Mouse (Mus musculus): Measurements from ENCODE around the gene Chsy1. TPM values are rescaled to one million over a fixed set of nuclear protein-coding genes. Genes with fewer than 3 reads are reported as not detected.

Gene Chsy1
- polyA plus RNA-seq, 1 experiment from 2014 or later: 34.4 TPM

DNA sequence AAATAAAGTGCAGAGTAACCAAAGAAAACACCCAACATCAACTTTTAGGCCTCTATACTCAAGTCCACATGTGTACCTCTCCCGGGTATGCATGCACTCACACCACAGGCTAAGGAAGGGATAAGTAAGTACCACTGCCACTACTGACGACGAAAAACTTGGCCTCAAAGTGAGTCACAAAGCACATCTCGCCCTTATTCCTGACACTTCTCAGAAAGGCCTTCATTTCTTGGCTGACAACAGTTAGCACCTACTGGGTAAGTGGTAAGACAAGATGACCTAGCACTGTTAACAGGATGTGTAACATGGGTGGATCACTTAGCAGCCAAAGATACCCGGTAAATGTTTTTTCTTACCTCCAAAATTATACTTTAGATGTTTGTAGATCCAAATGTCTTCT is 4.8 kb upstream of the Chsy1 start:
- Histone ChIP-seq H3K4me2 (ENCODE audit: low read depth, low read length) (no peak overlapping the region), H3K4me1 (ENCODE audit: control insufficient read depth, insufficient read depth, low read length) (peaks cover 3% of the 10 kb centered on the region; the same call in 1 of the 2 replicates), H3K27ac (replicated peaks; ENCODE audit: low read depth, low read length) (no peak overlapping the region), H3K9ac (ENCODE audit: low read depth, low read length) (no peak overlapping the region), H3K36me3 (ENCODE audit: control insufficient read depth, insufficient read depth, low read length) (no peaks in the 10 kb centered on the region), H3K4me3 (ENCODE audit: low read depth, low read length) (no peak overlapping the region), H3K9me3 (ENCODE audit: control insufficient read depth, low read length) (no peaks in the 10 kb centered on the region), H3K27me3 (replicated peaks; ENCODE audit: control insufficient read depth, insufficient read depth, low read length) (no peaks in the 10 kb centered on the region)
- no peak for DNase-seq (ENCODE audit: low spot score)
- no peak for ATAC-seq (ENCODE audit: low read depth)
- 85% methylated on average over 5 of the region's 5 CpGs for WGBS

DNA sequence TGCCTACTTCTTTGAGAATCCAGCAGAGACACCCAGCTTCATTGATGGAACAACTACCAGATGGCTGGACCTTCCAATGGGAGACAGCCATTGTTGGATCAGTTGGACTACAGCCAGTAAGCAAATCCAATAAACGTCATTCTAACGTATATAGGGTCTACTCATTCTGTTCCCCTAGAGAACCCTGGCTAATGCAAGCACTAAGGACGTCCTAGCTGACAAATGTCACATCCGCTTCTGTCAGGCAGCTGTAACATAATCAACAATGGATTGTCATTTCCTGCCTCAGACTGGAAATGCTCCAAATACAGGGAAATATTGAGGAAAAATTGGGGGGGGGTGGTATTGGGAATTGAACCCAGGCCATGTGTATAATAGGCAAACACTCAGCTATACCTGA is 3.5 kb upstream of the Chsy1 start:
- no peak overlapping the region for H3K9ac ChIP-seq (ENCODE audit: low read depth, low read length)
- no peaks in the 10 kb centered on the region for H3K27me3 ChIP-seq (replicated peaks; ENCODE audit: control insufficient read depth, insufficient read depth, low read length)
- 55% methylated on average over 4 of the region's 4 CpGs for WGBS
- H3K4me3 ChIP-seq (ENCODE audit: low read depth, low read length): no peak overlapping the region
- peaks cover 3% of the 10 kb centered on the region; the same call in 1 of the 2 replicates for H3K4me1 ChIP-seq (ENCODE audit: control insufficient read depth, insufficient read depth, low read length)
- ATAC-seq (ENCODE audit: low read depth) (no peak), DNase-seq (ENCODE audit: low spot score) (no peak)
- H3K27ac ChIP-seq (replicated peaks; ENCODE audit: low read depth, low read length): no peak overlapping the region
- H3K9me3 ChIP-seq (ENCODE audit: control insufficient read depth, low read length): no peaks in the 10 kb centered on the region
- no peaks in the 10 kb centered on the region for H3K36me3 ChIP-seq (ENCODE audit: control insufficient read depth, insufficient read depth, low read length)
- H3K4me2 ChIP-seq (ENCODE audit: low read depth, low read length): no peak overlapping the region

DNA sequence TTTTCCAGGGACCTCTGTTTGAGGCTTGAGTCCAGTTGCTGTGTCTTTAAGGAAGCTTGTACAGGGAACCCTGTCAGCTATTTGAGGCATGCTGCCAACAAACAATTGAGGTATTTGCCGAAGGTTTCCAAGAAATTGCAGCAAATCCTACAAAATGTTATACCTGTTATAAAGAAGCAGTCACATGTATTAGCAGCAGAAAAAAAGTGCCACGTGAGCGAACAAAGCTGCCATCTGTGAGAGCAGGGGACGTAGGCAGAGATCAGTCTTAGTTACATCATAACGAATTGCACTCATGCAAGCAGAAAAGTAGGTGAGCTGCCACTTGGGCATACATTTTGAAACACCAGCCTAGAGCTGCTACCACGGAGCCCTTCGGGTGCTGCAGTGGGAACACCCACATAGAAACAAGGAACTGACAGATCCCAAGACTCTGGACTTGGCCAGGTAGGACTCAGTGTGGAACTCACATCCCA is 2.7 kb upstream of the Chsy1 start:
- H3K4me1 ChIP-seq (ENCODE audit: control insufficient read depth, insufficient read depth, low read length): peaks cover 10% of the 10 kb centered on the region
- no peaks in the 10 kb centered on the region for H3K9me3 ChIP-seq (ENCODE audit: control insufficient read depth, low read length)
- H3K4me3 ChIP-seq (ENCODE audit: low read depth, low read length): no peak overlapping the region
- no peak overlapping the region for H3K9ac ChIP-seq (ENCODE audit: low read depth, low read length)
- no peaks in the 10 kb centered on the region for H3K36me3 ChIP-seq (ENCODE audit: control insufficient read depth, insufficient read depth, low read length)
- no peak overlapping the region for H3K4me2 ChIP-seq (ENCODE audit: low read depth, low read length)
- ATAC-seq (ENCODE audit: low read depth): no peak
- peak; percentile 60 for DNase-seq (ENCODE audit: low spot score)
- no peak overlapping the region for H3K27ac ChIP-seq (replicated peaks; ENCODE audit: low read depth, low read length)
- WGBS: 51% methylated on average over 7 of the region's 7 CpGs
- H3K27me3 ChIP-seq (replicated peaks; ENCODE audit: control insufficient read depth, insufficient read depth, low read length): no peaks in the 10 kb centered on the region

DNA sequence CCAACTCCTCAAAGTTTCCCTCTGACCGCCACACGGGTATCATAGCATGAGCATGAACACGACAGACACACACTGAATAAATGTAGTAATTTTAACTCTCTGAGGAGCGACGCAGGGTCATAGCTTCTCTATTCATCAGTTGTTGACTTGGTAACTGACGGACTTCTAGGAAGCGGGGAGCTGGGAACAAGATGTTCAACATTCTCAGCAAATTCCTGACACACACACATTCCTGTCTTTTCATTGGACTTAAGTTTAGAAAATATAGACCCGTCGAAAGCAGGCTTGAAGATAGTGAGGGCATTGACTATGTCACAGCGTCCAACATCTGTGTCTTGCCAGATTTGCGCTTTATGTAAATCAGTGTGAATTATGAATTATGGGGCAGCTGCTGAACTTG is 2.1 kb upstream of the Chsy1 start:
- H3K36me3 ChIP-seq (ENCODE audit: control insufficient read depth, insufficient read depth, low read length): no peaks in the 10 kb centered on the region
- H3K4me1 ChIP-seq (ENCODE audit: control insufficient read depth, insufficient read depth, low read length): peaks cover 12% of the 10 kb centered on the region
- 60% methylated on average over 11 of the region's 11 CpGs for WGBS
- H3K27me3 ChIP-seq (replicated peaks; ENCODE audit: control insufficient read depth, insufficient read depth, low read length): no peaks in the 10 kb centered on the region
- DNase-seq (ENCODE audit: low spot score) (no peak), ATAC-seq (ENCODE audit: low read depth) (no peak)
- no peak overlapping the region for H3K9ac ChIP-seq (ENCODE audit: low read depth, low read length)
- no peak overlapping the region for H3K27ac ChIP-seq (replicated peaks; ENCODE audit: low read depth, low read length)
- H3K4me3 ChIP-seq (ENCODE audit: low read depth, low read length): no peak overlapping the region
- no peaks in the 10 kb centered on the region for H3K9me3 ChIP-seq (ENCODE audit: control insufficient read depth, low read length)
- H3K4me2 ChIP-seq (ENCODE audit: low read depth, low read length): no peak overlapping the region

DNA sequence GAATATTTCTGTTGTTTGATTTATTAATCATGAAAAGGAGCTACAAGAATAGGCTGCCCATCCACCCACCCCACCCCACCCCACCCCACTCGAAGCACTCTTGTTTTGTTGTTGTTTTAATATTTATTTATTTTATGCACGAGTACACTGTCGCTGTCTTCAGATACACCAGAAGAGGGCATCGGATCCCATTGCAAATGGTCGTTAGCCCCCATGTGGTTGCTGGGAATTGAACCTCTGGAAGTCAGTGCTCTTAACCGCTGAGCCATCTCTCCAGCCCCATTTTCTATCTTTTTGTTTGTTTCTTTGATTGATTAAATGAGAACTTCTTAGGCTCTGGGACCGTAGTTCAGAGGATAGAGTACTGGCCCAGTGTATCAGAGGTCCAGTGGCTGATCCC is 1.4 kb upstream of the Chsy1 start:
- no peak overlapping the region for H3K4me3 ChIP-seq (ENCODE audit: low read depth, low read length)
- ATAC-seq (ENCODE audit: low read depth): no peak
- peaks cover 16% of the 10 kb centered on the region for H3K4me1 ChIP-seq (ENCODE audit: control insufficient read depth, insufficient read depth, low read length)
- peak; percentile 59 for DNase-seq (ENCODE audit: low spot score)
- H3K9me3 ChIP-seq (ENCODE audit: control insufficient read depth, low read length): no peaks in the 10 kb centered on the region
- no peak overlapping the region for H3K27ac ChIP-seq (replicated peaks; ENCODE audit: low read depth, low read length)
- H3K36me3 ChIP-seq (ENCODE audit: control insufficient read depth, insufficient read depth, low read length): no peaks in the 10 kb centered on the region
- WGBS: 10% methylated on average over 7 of the region's 7 CpGs
- H3K9ac ChIP-seq (ENCODE audit: low read depth, low read length): no peak overlapping the region
- no peak overlapping the region for H3K4me2 ChIP-seq (ENCODE audit: low read depth, low read length)
- no peaks in the 10 kb centered on the region for H3K27me3 ChIP-seq (replicated peaks; ENCODE audit: control insufficient read depth, insufficient read depth, low read length)

DNA sequence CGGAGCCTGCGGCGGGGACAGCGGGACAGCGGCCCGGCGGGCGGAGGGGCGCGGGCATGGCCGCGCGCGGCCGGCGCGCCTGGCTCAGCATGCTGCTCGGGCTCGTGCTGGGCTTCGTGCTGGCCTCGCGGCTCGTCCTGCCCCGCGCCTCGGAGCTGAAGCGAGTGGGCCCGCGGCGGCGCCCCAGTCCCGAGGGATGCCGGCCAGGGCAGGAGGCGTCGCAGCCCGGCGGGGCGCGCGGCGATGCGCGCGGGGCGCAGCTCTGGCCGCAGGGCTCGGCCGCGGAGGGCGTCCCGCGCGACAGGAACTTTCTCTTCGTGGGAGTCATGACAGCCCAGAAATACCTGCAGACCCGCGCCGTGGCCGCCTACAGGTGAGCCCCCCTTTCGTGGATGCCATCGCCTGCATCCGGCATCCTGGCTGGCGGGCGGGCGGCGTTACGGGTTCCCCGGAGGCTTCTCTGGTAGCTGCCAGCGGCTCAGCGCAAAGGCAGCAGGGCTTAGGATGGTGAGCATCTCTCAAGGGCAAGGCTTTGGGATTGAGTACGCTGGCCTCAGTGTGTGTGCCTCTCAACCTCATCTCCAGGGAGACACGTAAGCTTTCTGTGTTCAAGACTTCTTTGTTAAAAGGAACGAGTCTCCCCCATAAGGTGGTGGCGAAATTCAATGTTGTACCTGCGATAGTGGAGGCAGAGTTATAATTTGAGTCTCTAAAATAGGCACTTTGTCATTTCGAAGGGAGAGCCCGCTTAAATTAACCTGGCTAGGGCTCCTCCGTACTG is 730 bp downstream of the Chsy1 start:
- H3K4me3 ChIP-seq (ENCODE audit: low read depth, low read length): peak overlapping the region; percentile 73
- 1% methylated on average over 27 of the region's 77 CpGs for WGBS
- ATAC-seq (ENCODE audit: low read depth): peak; percentile 28
- peak overlapping the region; percentile 94 for H3K27ac ChIP-seq (replicated peaks; ENCODE audit: low read depth, low read length)
- H3K36me3 ChIP-seq (ENCODE audit: control insufficient read depth, insufficient read depth, low read length): no peaks in the 10 kb centered on the region
- H3K27me3 ChIP-seq (replicated peaks; ENCODE audit: control insufficient read depth, insufficient read depth, low read length): no peaks in the 10 kb centered on the region
- peaks cover 23% of the 10 kb centered on the region for H3K4me1 ChIP-seq (ENCODE audit: control insufficient read depth, insufficient read depth, low read length)
- no peak for DNase-seq (ENCODE audit: low spot score)
- H3K9me3 ChIP-seq (ENCODE audit: control insufficient read depth, low read length): no peaks in the 10 kb centered on the region
- peak overlapping the region; percentile 92 for H3K9ac ChIP-seq (ENCODE audit: low read depth, low read length)
- peak overlapping the region; percentile 91 for H3K4me2 ChIP-seq (ENCODE audit: low read depth, low read length)

DNA sequence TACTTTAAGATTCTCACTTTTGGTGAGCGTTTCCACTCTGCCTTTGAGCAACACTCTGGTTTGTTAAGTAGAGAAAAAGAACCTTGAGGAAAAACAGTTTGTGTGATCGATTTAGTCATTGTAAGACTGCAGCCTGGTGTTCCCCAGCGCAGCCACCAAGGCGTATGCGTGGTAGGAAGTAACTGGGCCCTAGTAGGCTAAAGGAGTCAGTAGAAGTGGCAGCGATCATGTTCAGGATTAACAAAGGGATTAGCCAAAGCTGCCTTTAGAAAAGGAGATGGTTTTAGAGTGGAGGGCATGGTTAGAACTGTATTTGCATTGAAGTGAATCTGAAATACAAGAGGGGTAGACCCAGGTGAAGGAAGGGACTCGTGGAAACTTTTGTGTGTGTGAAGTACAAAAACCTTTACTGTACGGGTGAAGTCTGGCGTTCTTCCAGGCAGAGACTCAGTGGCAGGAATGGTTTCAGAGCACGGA is 1.4 kb downstream of the Chsy1 start:
- ATAC-seq (ENCODE audit: low read depth) (peak; percentile 16; the same call in 1 of the 2 replicates), DNase-seq (ENCODE audit: low spot score) (peak; percentile 54)
- H3K27ac ChIP-seq (replicated peaks; ENCODE audit: low read depth, low read length): peak overlapping the region; percentile 94
- H3K9me3 ChIP-seq (ENCODE audit: control insufficient read depth, low read length): no peaks in the 10 kb centered on the region
- H3K36me3 ChIP-seq (ENCODE audit: control insufficient read depth, insufficient read depth, low read length): no peaks in the 10 kb centered on the region
- peak overlapping the region; percentile 91 for H3K4me2 ChIP-seq (ENCODE audit: low read depth, low read length)
- H3K27me3 ChIP-seq (replicated peaks; ENCODE audit: control insufficient read depth, insufficient read depth, low read length): no peaks in the 10 kb centered on the region
- H3K4me1 ChIP-seq (ENCODE audit: control insufficient read depth, insufficient read depth, low read length): peaks cover 23% of the 10 kb centered on the region
- peak overlapping the region; percentile 73 for H3K4me3 ChIP-seq (ENCODE audit: low read depth, low read length)
- WGBS: 1% methylated on average over 10 of the region's 10 CpGs
- H3K9ac ChIP-seq (ENCODE audit: low read depth, low read length): peak overlapping the region; percentile 92

DNA sequence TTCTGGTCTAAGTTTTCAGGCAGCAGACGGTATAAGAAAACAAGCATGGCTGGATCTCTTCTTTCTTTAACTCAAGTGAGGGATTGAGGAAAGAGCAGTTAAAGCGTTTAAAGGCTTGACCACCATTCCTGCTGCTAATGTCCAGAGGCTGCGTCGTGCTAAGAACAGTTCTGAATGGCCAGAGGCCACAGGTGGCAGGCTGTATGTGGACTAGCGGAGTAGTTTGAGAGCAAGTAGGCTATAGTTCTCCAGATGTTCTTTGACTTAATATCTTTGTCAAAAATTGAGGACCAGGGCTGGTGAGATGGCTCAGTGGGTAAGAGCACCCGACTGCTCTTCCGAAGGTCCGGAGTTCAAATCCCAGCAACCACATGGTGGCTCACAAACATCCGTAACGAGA is 1.9 kb downstream of the Chsy1 start:
- no peak for DNase-seq (ENCODE audit: low spot score)
- Histone ChIP-seq H3K9me3 (ENCODE audit: control insufficient read depth, low read length) (no peaks in the 10 kb centered on the region), H3K4me3 (ENCODE audit: low read depth, low read length) (peak overlapping the region; percentile 73), H3K9ac (ENCODE audit: low read depth, low read length) (peak overlapping the region; percentile 92), H3K27ac (replicated peaks; ENCODE audit: low read depth, low read length) (peak overlapping the region; percentile 94), H3K4me2 (ENCODE audit: low read depth, low read length) (peak overlapping the region; percentile 91), H3K27me3 (replicated peaks; ENCODE audit: control insufficient read depth, insufficient read depth, low read length) (no peaks in the 10 kb centered on the region), H3K4me1 (ENCODE audit: control insufficient read depth, insufficient read depth, low read length) (peaks cover 23% of the 10 kb centered on the region), H3K36me3 (ENCODE audit: control insufficient read depth, insufficient read depth, low read length) (no peaks in the 10 kb centered on the region)
- no peak for ATAC-seq (ENCODE audit: low read depth)
- WGBS: 57% methylated on average over 10 of the region's 10 CpGs

DNA sequence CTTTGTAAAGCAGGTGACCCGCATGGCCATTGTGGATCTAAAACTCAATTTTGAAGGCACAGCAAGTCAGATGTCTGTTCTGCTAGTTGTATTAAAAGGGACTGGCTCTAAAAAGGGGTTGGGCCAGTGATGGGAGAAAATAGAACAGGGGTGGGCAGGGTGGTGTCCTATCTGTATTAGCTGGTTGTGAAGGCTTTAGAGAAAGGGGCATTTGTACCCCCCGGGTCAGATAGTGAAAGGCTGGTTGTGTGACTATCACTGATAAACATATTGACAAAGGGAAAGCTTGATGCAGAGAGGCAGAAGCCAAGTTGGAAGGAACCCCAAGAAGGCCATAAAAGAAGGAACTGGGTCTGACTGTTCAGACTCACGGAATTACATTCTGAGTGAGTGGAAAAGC is 4.2 kb downstream of the Chsy1 start:
- Histone ChIP-seq H3K9ac (ENCODE audit: low read depth, low read length) (no peak overlapping the region), H3K4me3 (ENCODE audit: low read depth, low read length) (no peak overlapping the region), H3K4me2 (ENCODE audit: low read depth, low read length) (no peak overlapping the region), H3K27ac (replicated peaks; ENCODE audit: low read depth, low read length) (no peak overlapping the region), H3K4me1 (ENCODE audit: control insufficient read depth, insufficient read depth, low read length) (peaks cover 23% of the 10 kb centered on the region), H3K36me3 (ENCODE audit: control insufficient read depth, insufficient read depth, low read length) (peaks cover 5% of the 10 kb centered on the region; the same call in 1 of the 2 replicates), H3K9me3 (ENCODE audit: control insufficient read depth, low read length) (no peaks in the 10 kb centered on the region), H3K27me3 (replicated peaks; ENCODE audit: control insufficient read depth, insufficient read depth, low read length) (no peaks in the 10 kb centered on the region)
- ATAC-seq (ENCODE audit: low read depth): no peak
- no peak for DNase-seq (ENCODE audit: low spot score)
- 90% methylated on average over 3 of the region's 3 CpGs for WGBS
